Mouse (Mus musculus) cortical plate, adult 2 months (tissue): Measurements from ENCODE around the gene Clec3b. TPM values are rescaled to one million over a fixed set of nuclear protein-coding genes. Genes with fewer than 3 reads are reported as not detected.

Experiments
- H3K27ac ChIP-seq: fragments of 200-500 bp; 2 replicates; pipeline ENCODE4 v1.5.1; 2012; ENCODE audit warnings: low read length, control low read depth, inconsistent platforms; ENCODE audit not compliant: insufficient read depth
- H3K4me1 ChIP-seq: fragments of 200-500 bp; 2 replicates; pipeline ENCODE4 v1.6.1; 2011; ENCODE audit warnings: low read length; ENCODE audit not compliant: control insufficient read depth, insufficient read depth
- H3K4me3 ChIP-seq: fragments of 200-500 bp; 2 replicates; pipeline ENCODE4 v1.5.1; 2011; ENCODE audit warnings: mild to moderate bottlenecking, low read length, control low read depth; ENCODE audit not compliant: insufficient read depth
- CTCF ChIP-seq: fragments of 200-500 bp; IDR thresholded peaks from 2 replicates; pipeline ENCODE4 v1.5.1; 2011; ENCODE audit warnings: mild to moderate bottlenecking, control low read depth, low read length; ENCODE audit not compliant: insufficient read depth; ENCODE audit errors: extremely low read depth
- POLR2A ChIP-seq: fragments of 200-500 bp; IDR thresholded peaks from 2 replicates; pipeline ENCODE4 v1.6.1; 2011; ENCODE audit warnings: mild to moderate bottlenecking, low read length, control low read depth; ENCODE audit not compliant: insufficient read depth; ENCODE audit errors: extremely low read depth
- polyA plus RNA-seq: library from polyadenylated mRNA; depleted of rRNA; stranded (reverse); fragments of >200 nt; gene quantifications from 2 replicates; pipeline ENCODE4 v1.2.3, GENCODE M21; 2012

Clec3b gene
- polyA plus RNA-seq, 1 experiment, result 4.0 TPM

DNA sequence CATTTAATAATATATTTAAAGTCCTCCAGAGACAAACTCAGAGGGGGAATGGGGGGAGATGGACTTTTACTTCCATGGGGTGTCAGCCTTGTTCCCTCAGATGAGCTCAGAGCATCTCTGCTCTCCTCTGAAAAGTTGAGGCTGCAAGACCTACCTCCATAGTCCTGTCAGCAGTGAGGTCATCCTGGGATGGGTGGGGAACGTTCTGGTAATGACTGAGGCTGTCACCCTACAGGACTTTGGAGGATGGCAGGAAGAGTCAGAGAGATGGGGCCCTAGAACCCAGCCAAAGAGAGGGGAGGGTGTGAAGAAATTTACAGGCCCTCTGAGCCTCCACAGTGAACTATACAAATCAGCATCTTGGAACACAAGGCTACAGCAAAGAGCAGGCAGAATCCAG, 815 bp downstream of the Clec3b start:
- Histone ChIP-seq H3K4me1 (no peaks in the 10 kb centered on the region), H3K4me3 (no peak overlapping the region)
- TF ChIP-seq CTCF (no peak), POLR2A (no peak)

GRCm38 (mm10) chr9:123152026-123152425, 1.3 kb downstream of the Clec3b start:
- Histone ChIP-seq H3K4me3 (no peak overlapping the region), H3K27ac (no peak overlapping the region), H3K4me1 (no peaks in the 10 kb centered on the region)
- no peak for TF ChIP-seq POLR2A

More for the DNA sequence above, 815 bp downstream of the Clec3b start:
- no peak overlapping the region for H3K27ac ChIP-seq

GRCm38 (mm10) chr9:123153121-123153520, 2.4 kb downstream of the Clec3b start:
- H3K27ac ChIP-seq, result no peak overlapping the region
- H3K4me3 ChIP-seq, result no peak overlapping the region
- TF ChIP-seq POLR2A (no peak), CTCF (no peak)
- H3K4me1 ChIP-seq, result no peaks in the 10 kb centered on the region

DNA sequence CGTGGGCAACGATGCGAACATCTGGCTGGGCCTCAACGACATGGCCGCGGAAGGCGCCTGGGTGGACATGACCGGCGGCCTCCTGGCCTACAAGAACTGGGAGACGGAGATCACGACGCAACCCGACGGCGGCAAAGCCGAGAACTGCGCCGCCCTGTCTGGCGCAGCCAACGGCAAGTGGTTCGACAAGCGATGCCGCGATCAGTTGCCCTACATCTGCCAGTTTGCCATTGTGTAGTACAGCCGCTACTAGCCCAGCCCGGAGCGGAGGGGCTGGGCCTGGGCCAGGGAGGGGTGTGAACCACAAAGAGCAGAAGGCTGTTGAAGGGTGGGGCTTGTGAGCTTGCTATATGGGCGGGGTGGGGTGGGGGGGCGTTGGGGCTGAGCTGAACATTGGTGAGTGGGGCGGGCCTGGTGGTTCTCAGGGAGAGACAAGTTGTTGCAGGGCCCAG, 6.2 kb downstream of the Clec3b start:
- TF ChIP-seq CTCF (no peak), POLR2A (no peak)
- no peaks in the 10 kb centered on the region for H3K4me1 ChIP-seq
- H3K27ac ChIP-seq, result no peak overlapping the region
- H3K4me3 ChIP-seq, result no peak overlapping the region

GRCm38 (mm10) chr9:123157699-123158098, 7.0 kb downstream of the Clec3b start:
- Histone ChIP-seq H3K4me1 (no peaks in the 10 kb centered on the region), H3K4me3 (no peak overlapping the region), H3K27ac (no peak overlapping the region)
- TF ChIP-seq POLR2A (no peak), CTCF (no peak)

DNA sequence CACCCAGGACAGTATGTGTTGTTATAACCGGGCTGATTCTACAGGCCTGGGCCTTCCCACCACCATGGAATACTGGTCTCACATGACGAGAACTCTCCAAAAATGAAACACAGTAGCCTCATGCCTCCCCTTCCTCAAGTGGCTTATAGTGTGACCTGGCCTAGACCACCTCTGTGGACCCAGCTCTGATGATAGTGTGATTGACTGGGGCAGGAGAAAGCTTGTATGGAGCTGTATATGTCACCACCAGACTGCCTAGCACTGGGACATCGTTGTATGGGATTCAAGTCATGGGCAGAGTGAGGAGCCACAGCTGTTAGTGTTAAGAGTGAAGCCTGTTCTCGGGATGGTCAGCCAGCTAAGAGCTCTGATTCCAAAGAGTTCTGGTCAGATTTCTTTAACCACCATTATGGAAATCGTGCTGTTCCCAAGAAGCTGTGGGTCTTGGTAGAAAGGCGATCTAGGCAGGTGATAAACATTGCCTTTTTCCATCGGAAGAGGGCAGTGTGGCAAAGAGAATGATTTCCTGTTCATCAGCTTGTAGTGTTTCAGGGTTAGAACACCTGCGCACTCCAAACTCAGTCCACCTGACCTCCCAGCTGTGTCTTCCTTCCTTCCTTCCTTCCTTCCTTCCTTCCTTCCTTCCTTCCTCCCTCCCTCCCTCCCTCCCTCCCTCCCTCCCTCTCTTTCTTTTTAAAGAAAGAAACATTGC, 7.5 kb downstream of the Clec3b start:
- TF ChIP-seq POLR2A (no peak), CTCF (peak; percentile 70; the same call in 1 of the 2 replicates)
- no peak overlapping the region for H3K4me3 ChIP-seq
- no peak overlapping the region for H3K27ac ChIP-seq
- H3K4me1 ChIP-seq, result no peaks in the 10 kb centered on the region

GRCm38 (mm10) chr9:123159330-123159729, 8.6 kb downstream of the Clec3b start:
- Histone ChIP-seq H3K4me3 (no peak overlapping the region), H3K27ac (no peak overlapping the region), H3K4me1 (no peaks in the 10 kb centered on the region)
- TF ChIP-seq CTCF (peak; percentile 78; the same call in 1 of the 2 replicates), POLR2A (no peak)

DNA sequence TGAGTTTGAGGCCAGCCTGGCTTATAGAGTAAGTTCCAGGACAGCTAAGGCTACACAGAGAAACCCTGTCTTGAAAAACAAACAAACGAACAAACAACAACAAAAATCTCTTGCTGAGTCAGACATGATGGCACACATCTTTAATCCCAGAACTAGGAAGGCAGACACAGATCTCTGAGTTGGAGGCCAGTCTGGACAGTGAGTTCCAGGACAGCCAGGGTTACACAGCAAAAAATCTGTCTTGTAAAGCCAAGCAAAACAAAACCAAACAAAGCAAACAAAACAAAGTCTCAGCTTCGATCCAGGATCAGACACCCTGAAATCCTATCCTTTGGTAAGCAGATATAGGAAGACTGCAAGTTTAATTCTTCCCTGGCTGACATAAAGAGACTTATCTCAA, 11.0 kb downstream of the Clec3b start:
- Histone ChIP-seq H3K27ac (no peak overlapping the region), H3K4me3 (no peak overlapping the region), H3K4me1 (no peaks in the 10 kb centered on the region)
- no peak for TF ChIP-seq CTCF

DNA sequence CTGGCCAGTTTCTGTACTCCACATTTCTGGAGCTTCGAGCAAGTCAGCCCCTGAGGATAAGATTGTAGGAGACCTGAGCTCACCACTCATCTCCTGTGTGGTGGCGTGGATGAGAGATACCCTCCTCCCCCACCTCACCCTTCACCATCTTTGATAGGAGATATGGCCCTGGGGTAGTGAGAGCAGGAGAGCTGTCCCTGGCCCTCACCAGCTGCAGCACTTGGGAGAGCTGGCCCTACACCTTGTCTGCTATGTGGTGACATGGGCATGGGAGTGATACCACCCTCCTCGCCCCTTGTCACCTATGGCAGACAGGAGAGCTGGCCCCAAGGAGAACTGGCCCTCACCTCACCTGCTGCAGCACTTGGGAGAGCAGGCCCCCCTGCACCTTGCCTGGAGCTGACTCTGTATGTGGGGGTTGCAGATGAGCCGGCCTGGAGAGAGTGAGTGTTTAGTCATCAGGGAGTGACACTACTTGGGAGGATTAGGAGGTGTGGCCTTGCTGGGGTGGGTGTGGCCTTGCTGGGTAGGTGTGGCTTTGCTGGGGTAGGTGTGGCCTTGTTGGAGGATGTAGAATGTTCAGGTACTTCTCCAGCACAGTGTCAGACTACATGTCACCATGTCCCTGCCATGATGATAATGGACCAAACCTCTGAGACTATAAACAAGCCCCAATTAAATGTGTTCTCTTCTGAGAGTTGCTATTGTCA, 12.4 kb downstream of the Clec3b start:
- Histone ChIP-seq H3K4me3 (no peak overlapping the region), H3K27ac (no peak overlapping the region), H3K4me1 (no peaks in the 10 kb centered on the region)
- TF ChIP-seq CTCF, result no peak
- no peak for TF ChIP-seq POLR2A

GRCm38 (mm10) chr9:123165781-123166443, 15.2 kb downstream of the Clec3b start:
- TF ChIP-seq CTCF (no peak), POLR2A (no peak)
- H3K4me1 ChIP-seq, result no peaks in the 10 kb centered on the region
- no peak overlapping the region for H3K27ac ChIP-seq
- no peak overlapping the region for H3K4me3 ChIP-seq
